Mouse (Mus musculus) kidney, adult 11 months (tissue): Measurements from ENCODE around the gene Cdh18.

Experiments used
- DNase-seq: peaks from one replicate; pipeline ENCODE4 v3.0.0; 2022

Cdh18 gene

DNA sequence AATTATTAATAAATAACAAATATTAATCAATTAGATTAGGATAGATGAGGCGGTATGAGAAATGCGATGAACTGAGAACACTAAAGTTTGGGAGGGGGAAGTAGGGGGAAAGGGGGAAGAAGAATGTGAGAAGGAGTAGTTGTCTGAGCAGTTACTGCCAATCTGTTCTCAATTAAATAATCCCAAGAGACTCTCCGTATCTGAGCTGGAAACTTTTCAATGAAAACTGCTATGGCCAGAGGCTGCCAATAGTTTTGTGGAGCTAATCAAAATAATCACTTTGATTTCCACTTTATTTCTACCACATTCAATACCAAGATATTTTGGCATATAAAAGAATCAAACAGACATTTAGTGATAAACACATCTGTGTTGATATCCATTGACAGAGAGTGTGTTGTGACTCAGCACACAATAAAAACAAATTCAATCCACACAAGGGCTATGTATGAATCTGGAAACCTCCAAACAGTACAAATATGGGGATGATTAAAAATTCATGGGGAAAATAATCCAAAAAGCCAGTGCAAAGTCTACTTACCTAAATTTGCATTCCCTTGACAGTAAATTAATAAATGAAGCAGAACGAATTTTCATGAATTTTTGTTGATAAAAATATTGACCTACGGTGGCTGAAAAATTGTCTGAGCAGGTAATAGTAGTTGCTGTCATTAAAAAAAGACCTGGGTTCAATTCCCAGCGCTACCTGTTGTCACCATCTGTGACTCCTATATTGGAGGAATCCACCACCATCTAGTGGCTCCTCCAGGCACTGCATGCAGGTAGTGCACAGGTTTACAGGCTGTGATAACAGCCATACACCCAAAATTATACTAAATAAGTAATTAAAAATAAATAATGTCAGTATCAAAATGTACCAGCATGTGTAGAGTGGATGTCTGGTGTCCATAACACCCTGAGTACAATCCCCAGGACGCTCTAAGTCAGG lies 922.0 kb downstream of the Cdh18 start:
- no peak for DNase-seq

GRCm38 (mm10) chr15:23486306-23486705 lies 937.5 kb downstream of the Cdh18 start:
- no peak for DNase-seq

GRCm38 (mm10) chr15:23506480-23506879 lies 957.7 kb downstream of the Cdh18 start:
- DNase-seq: no peak

GRCm38 (mm10) chr15:23509694-23510093 lies 960.9 kb downstream of the Cdh18 start:
- no peak for DNase-seq

DNA sequence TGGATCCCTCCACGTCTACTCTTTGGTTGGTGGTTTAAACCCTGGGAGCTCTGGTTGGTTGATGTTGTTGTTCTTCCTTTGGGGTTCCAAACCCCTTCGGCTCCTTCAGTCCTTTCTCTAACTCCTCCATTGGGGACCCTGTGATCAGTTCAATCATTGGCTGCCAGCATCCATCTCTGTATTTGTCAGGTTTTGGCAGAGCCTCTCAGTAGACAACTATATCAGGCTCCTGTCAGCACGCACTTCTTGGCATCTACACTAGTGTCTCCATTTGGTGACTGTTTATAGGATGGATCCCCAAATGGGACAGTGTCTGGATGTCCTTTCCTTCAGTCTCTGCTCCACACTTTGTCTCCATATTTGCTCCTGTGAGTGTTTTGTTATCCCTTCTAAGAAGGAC lies 967.0 kb downstream of the Cdh18 start:
- no peak for DNase-seq

DNA sequence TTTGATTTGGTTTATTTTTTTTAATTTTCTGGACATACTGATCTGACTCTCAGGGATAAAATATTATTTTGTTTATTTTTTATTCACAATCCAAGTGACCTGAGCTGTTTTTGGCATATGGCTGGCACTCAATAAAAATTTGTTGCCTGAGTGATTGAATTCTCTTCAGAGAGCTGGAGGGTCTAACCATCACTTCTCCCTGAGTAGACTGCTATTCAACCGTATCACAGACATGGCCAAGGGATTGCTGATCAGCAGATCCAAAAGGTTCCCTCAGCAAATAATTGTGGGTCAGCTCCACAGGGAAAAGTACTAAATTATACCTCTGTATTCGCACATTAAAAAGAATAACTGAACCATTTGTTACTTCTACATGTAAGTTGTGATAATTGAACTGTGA lies 969.3 kb downstream of the Cdh18 start:
- DNase-seq: no peak
